Mouse (Mus musculus): ENCODE measurements around the gene Ptp4a2. TPM values are rescaled to one million over a fixed set of nuclear protein-coding genes. Genes with fewer than 3 reads are reported as not detected.
"Not testable (repeated sequence)": the region's sequence is repeated elsewhere in the genome, so short reads cannot be mapped to it uniquely, and the experiment has no call there.

Gene Ptp4a2
- polyA plus RNA-seq, 1 experiment from 2014 or later = 315 TPM

GRCm38 (mm10) chr4:129884041-129884930, 73.3 kb downstream of the Ptp4a2 start:
- H3K9ac ChIP-seq (ENCODE audit: low read length) = no peak overlapping the region
- peaks cover 4% of the 10 kb centered on the region; the same call in 1 of the 2 replicates for H3K4me1 ChIP-seq (ENCODE audit: control insufficient read depth, insufficient read depth, low read length)
- H3K27ac ChIP-seq (replicated peaks; ENCODE audit: low read depth, low read length) = no peak overlapping the region
- DNase-seq (ENCODE audit: low spot score) (no peak), ATAC-seq (ENCODE audit: insufficient number of reproducible peaks, low FRiP score, low TSS enrichment, low read depth) (no peak)
- no peaks in the 10 kb centered on the region for H3K9me3 ChIP-seq (ENCODE audit: control insufficient read depth, low read length)
- 75% methylated on average over 12 of the region's 12 CpGs for WGBS
- H3K4me3 ChIP-seq (ENCODE audit: low read depth, low read length) = no peak overlapping the region
- H3K27me3 ChIP-seq (ENCODE audit: control insufficient read depth, insufficient read depth, low read length) = no peaks in the 10 kb centered on the region
- H3K4me2 ChIP-seq (ENCODE audit: low read depth, severe bottlenecking) = no peak overlapping the region
- no peaks in the 10 kb centered on the region for H3K36me3 ChIP-seq (ENCODE audit: control insufficient read depth, insufficient read depth, low read length)

GRCm38 (mm10) chr4:129889661-129890060, 78.6 kb downstream of the Ptp4a2 start:
- Histone ChIP-seq H3K9ac (ENCODE audit: low read length) (no peak overlapping the region), H3K4me1 (ENCODE audit: control insufficient read depth, insufficient read depth, low read length) (no peaks in the 10 kb centered on the region), H3K27ac (replicated peaks; ENCODE audit: low read depth, low read length) (no peak overlapping the region), H3K27me3 (ENCODE audit: control insufficient read depth, insufficient read depth, low read length) (no peaks in the 10 kb centered on the region), H3K36me3 (ENCODE audit: control insufficient read depth, insufficient read depth, low read length) (no peaks in the 10 kb centered on the region), H3K9me3 (ENCODE audit: control insufficient read depth, low read length) (no peaks in the 10 kb centered on the region), H3K4me3 (ENCODE audit: low read depth, low read length) (no peak overlapping the region), H3K4me2 (ENCODE audit: low read depth, severe bottlenecking) (no peak overlapping the region)
- 69% methylated on average over 10 of the region's 10 CpGs for WGBS
- ATAC-seq (ENCODE audit: insufficient number of reproducible peaks, low FRiP score, low TSS enrichment, low read depth) (no peak), DNase-seq (ENCODE audit: low spot score) (no peak)

GRCm38 (mm10) chr4:129890094-129890493, 79.1 kb downstream of the Ptp4a2 start:
- Histone ChIP-seq H3K4me2 (ENCODE audit: low read depth, severe bottlenecking) (no peak overlapping the region), H3K9ac (ENCODE audit: low read length) (no peak overlapping the region), H3K9me3 (ENCODE audit: control insufficient read depth, low read length) (no peaks in the 10 kb centered on the region), H3K27me3 (ENCODE audit: control insufficient read depth, insufficient read depth, low read length) (no peaks in the 10 kb centered on the region), H3K36me3 (ENCODE audit: control insufficient read depth, insufficient read depth, low read length) (no peaks in the 10 kb centered on the region), H3K27ac (replicated peaks; ENCODE audit: low read depth, low read length) (no peak overlapping the region), H3K4me1 (ENCODE audit: control insufficient read depth, insufficient read depth, low read length) (no peaks in the 10 kb centered on the region), H3K4me3 (ENCODE audit: low read depth, low read length) (no peak overlapping the region)
- WGBS = 86% methylated on average over 7 of the region's 7 CpGs
- ATAC-seq (ENCODE audit: insufficient number of reproducible peaks, low FRiP score, low TSS enrichment, low read depth) = no peak
- DNase-seq (ENCODE audit: low spot score) = no peak

- H3K27me3 ChIP-seq (ENCODE audit: control insufficient read depth, insufficient read depth, low read length) = no peaks in the 10 kb centered on the region
- ATAC-seq (ENCODE audit: insufficient number of reproducible peaks, low FRiP score, low TSS enrichment, low read depth) (no peak), DNase-seq (ENCODE audit: low spot score) (no peak)
- no peak overlapping the region for H3K4me2 ChIP-seq (ENCODE audit: low read depth, severe bottlenecking)
- H3K27ac ChIP-seq (replicated peaks; ENCODE audit: low read depth, low read length) = no peak overlapping the region
- WGBS = 90% methylated on average over 3 of the region's 3 CpGs
- no peaks in the 10 kb centered on the region for H3K4me1 ChIP-seq (ENCODE audit: control insufficient read depth, insufficient read depth, low read length)
- H3K9ac ChIP-seq (ENCODE audit: low read length) = no peak overlapping the region
- no peak overlapping the region for H3K4me3 ChIP-seq (ENCODE audit: low read depth, low read length)
- H3K9me3 ChIP-seq (ENCODE audit: control insufficient read depth, low read length) = no peaks in the 10 kb centered on the region
- no peaks in the 10 kb centered on the region for H3K36me3 ChIP-seq (ENCODE audit: control insufficient read depth, insufficient read depth, low read length)
These were observed 83.8 kb downstream of the Ptp4a2 start for GRCm38 (mm10) chr4:129894861-129895260.

GRCm38 (mm10) chr4:129898815-129899214, 87.8 kb downstream of the Ptp4a2 start:
- H3K36me3 ChIP-seq (ENCODE audit: control insufficient read depth, insufficient read depth, low read length); H3K9me3 ChIP-seq (ENCODE audit: control insufficient read depth, low read length); H3K27ac ChIP-seq (replicated peaks; ENCODE audit: low read depth, low read length); H3K4me2 ChIP-seq (ENCODE audit: low read depth, severe bottlenecking); DNase-seq (ENCODE audit: low spot score); ATAC-seq (ENCODE audit: insufficient number of reproducible peaks, low FRiP score, low TSS enrichment, low read depth); H3K27me3 ChIP-seq (ENCODE audit: control insufficient read depth, insufficient read depth, low read length); H3K4me1 ChIP-seq (ENCODE audit: control insufficient read depth, insufficient read depth, low read length); H3K9ac ChIP-seq (ENCODE audit: low read length); H3K4me3 ChIP-seq (ENCODE audit: low read depth, low read length): not testable (repeated sequence)
- 95% methylated on average over 18 of the region's 18 CpGs for WGBS

Small RNA genes within 50 kb of the gene (microRNA-seq; reads per million reads assigned to microRNA genes)
- gene Gm28017 = not detected

Other genes with a start within 250 kb of the Ptp4a2 start
- gene Lck, start 237.6 kb upstream of the Ptp4a2 start, polyA plus RNA-seq (2014; fragmentation: Nextera tagmentation; extraction: Ambion mirVana) = 10.7 and 12.1 TPM in 2 replicates
- 3.5 and 4.3 TPM in 2 replicates for gene Fam167b, start 232.7 kb upstream of the Ptp4a2 start, polyA plus RNA-seq (2014; fragmentation: Nextera tagmentation; extraction: Ambion mirVana)
- gene Eif3i, start 210.6 kb upstream of the Ptp4a2 start, polyA plus RNA-seq (2014; fragmentation: Nextera tagmentation; extraction: Ambion mirVana) = 296 and 317 TPM in 2 replicates
- 202 and 207 TPM in 2 replicates for gene Tmem234, start 210.6 kb upstream of the Ptp4a2 start, polyA plus RNA-seq (2014; fragmentation: Nextera tagmentation; extraction: Ambion mirVana)
- 1.8 and 2.8 TPM in 2 replicates for gene Dcdc2b, start 197.0 kb upstream of the Ptp4a2 start, polyA plus RNA-seq (2014; fragmentation: Nextera tagmentation; extraction: Ambion mirVana)
- 26.4 and 35.0 TPM in 2 replicates for gene Iqcc, start 192.1 kb upstream of the Ptp4a2 start, polyA plus RNA-seq (2014; fragmentation: Nextera tagmentation; extraction: Ambion mirVana)
- 40.3 and 48.8 TPM in 2 replicates for gene Ccdc28b, start 187.3 kb upstream of the Ptp4a2 start, polyA plus RNA-seq (2014; fragmentation: Nextera tagmentation; extraction: Ambion mirVana)
- gene Txlna, start 170.2 kb upstream of the Ptp4a2 start, polyA plus RNA-seq (2014; fragmentation: Nextera tagmentation; extraction: Ambion mirVana) = 111 and 123 TPM in 2 replicates
- 13.1 and 13.4 TPM in 2 replicates for gene Kpna6, start 138.5 kb upstream of the Ptp4a2 start, polyA plus RNA-seq (2014; fragmentation: Nextera tagmentation; extraction: Ambion mirVana)
- gene Tmem39b, start 114.4 kb upstream of the Ptp4a2 start, polyA plus RNA-seq (2014; fragmentation: Nextera tagmentation; extraction: Ambion mirVana) = 35.5 and 47.3 TPM in 2 replicates
- 162 and 189 TPM in 2 replicates for gene Khdrbs1, start 68.9 kb upstream of the Ptp4a2 start, polyA plus RNA-seq (2014; fragmentation: Nextera tagmentation; extraction: Ambion mirVana)
- gene Spocd1, start 118.0 kb downstream of the Ptp4a2 start, polyA plus RNA-seq (2014; fragmentation: Nextera tagmentation; extraction: Ambion mirVana) = not detected in 2 replicates
- gene Adgrb2, start 173.7 kb downstream of the Ptp4a2 start, polyA plus RNA-seq (2014; fragmentation: Nextera tagmentation; extraction: Ambion mirVana) = 1.2 and 1.5 TPM in 2 replicates
- gene Col16a1, start 236.6 kb downstream of the Ptp4a2 start, polyA plus RNA-seq (2014; fragmentation: Nextera tagmentation; extraction: Ambion mirVana) = 8.1 and 8.2 TPM in 2 replicates